21 mouse cellular contexts compared by ENCODE assay signal in genomic region chr1:43193423-43193822, GRCm38 (mm10). TPM values are rescaled to one million over a fixed set of nuclear protein-coding genes. Genes with fewer than 3 reads are reported as not detected.
"Had no signal": no experiment of that assay in that cellular context is flagged by ENCODE, and none has a peak within 500 bp of the region (broad histone marks: within the 10 kb centered on the region; RNA-seq: fewer than 3 reads in every experiment).

No protein-coding gene starts in this region.

- H3K27ac ChIP-seq: limb, embryonic 12.5 days; limb, embryonic 15.5 days; liver, embryonic 14.5 days; macrophage; midbrain, embryonic 12.5 days; midbrain, embryonic 15.5 days; neural tube, embryonic 12.5 days; neural tube, embryonic 15.5 days; stomach, postnatal 0 days had no signal

- DNase-seq: kidney, postnatal 14 days; kidney, postnatal 4 days; left cerebral cortex, postnatal 4 days; liver, postnatal 0 days; lung, embryonic 14.5 days; right cerebral cortex, adult 18-20 months; right cerebral cortex, postnatal 14 days; right cerebral cortex, postnatal 4 days; thymus, adult 18-20 months; thymus, postnatal 36 days had no signal

- H3K9ac ChIP-seq: limb, embryonic 12.5 days; limb, embryonic 15.5 days; liver, embryonic 14.5 days; liver, postnatal 0 days; lung, embryonic 14.5 days; midbrain, embryonic 12.5 days; midbrain, embryonic 15.5 days; neural tube, embryonic 12.5 days; neural tube, embryonic 15.5 days had no signal

- H3K4me2 ChIP-seq: limb, embryonic 12.5 days; limb, embryonic 15.5 days; liver, embryonic 11.5 days; lung, embryonic 14.5 days; midbrain, embryonic 12.5 days; midbrain, embryonic 15.5 days; neural tube, embryonic 12.5 days; neural tube, embryonic 15.5 days had no signal

- H3K4me3 ChIP-seq: limb, embryonic 12.5 days; limb, embryonic 15.5 days; midbrain, embryonic 12.5 days; midbrain, embryonic 15.5 days; neural tube, embryonic 12.5 days; neural tube, embryonic 15.5 days had no signal

- H3K9me3 ChIP-seq: limb, embryonic 12.5 days; limb, embryonic 15.5 days; midbrain, embryonic 12.5 days; midbrain, embryonic 15.5 days; neural tube, embryonic 12.5 days; neural tube, embryonic 15.5 days had no signal

- H3K4me1 ChIP-seq: limb, embryonic 12.5 days; limb, embryonic 15.5 days; midbrain, embryonic 12.5 days; midbrain, embryonic 15.5 days; neural tube, embryonic 12.5 days; neural tube, embryonic 15.5 days had no signal

- H3K27me3 ChIP-seq: limb, embryonic 12.5 days; limb, embryonic 15.5 days; midbrain, embryonic 12.5 days; midbrain, embryonic 15.5 days; neural tube, embryonic 12.5 days; neural tube, embryonic 15.5 days had no signal

- H3K36me3 ChIP-seq: limb, embryonic 12.5 days; limb, embryonic 15.5 days; midbrain, embryonic 12.5 days; midbrain, embryonic 15.5 days; neural tube, embryonic 12.5 days; neural tube, embryonic 15.5 days had no signal

- ATAC-seq: liver, postnatal 0 days; lung, postnatal 0 days; midbrain, embryonic 15.5 days had no signal

RNA-seq across cellular contexts. Expression of gene Fhl2, which starts 3.4 kb away (rescaled TPM):
- polyA plus RNA-seq: macrophage had no signal
